Mouse (Mus musculus): ENCODE results near the gene Krt90. TPM values are rescaled to one million over a fixed set of nuclear protein-coding genes. Genes with fewer than 3 reads are reported as not detected.

Krt90 gene
- polyA plus RNA-seq (2015; fragmentation: Nextera tagmentation; extraction: Ambion mirVana) = 0.08 and 0.32 TPM in 2 replicates

GRCm38 (mm10) chr15:101562850-101563249, at the start of gene Krt90:
Gene Krt90, minus strand, starts transcription at chr15:101562950.
- Histone ChIP-seq H3K9ac (no peak within 1 kb of the TSS), H3K9me3 (replicated peaks) (no peaks in the 10 kb centered on the region), H3K4me3 (replicated peaks) (no peak within 1 kb of the TSS), H3K4me2 (no peak within 1 kb of the TSS), H3K27ac (no peak within 1 kb of the TSS), H3K36me3 (no peaks in the 10 kb centered on the region), H3K4me1 (peaks cover 7% of the 10 kb centered on the region), H3K27me3 (peaks cover 15% of the 10 kb centered on the region; the same call in 1 of the 2 replicates)
- WGBS = 71% methylated on average over 5 of the region's 5 CpGs
- ATAC-seq (replicated peaks; ENCODE audit: low FRiP score) = no peak

GRCm38 (mm10) chr15:101599123-101599522, 36.4 kb upstream of the Krt90 start:
- H3K4me3 ChIP-seq (replicated peaks) = no peak overlapping the region
- H3K9me3 ChIP-seq (replicated peaks) = no peaks in the 10 kb centered on the region
- no peak for ATAC-seq (replicated peaks; ENCODE audit: low FRiP score)
- WGBS = 49% methylated on average over 6 of the region's 6 CpGs
- no peaks in the 10 kb centered on the region for H3K27me3 ChIP-seq
- H3K27ac ChIP-seq = no peak overlapping the region
- H3K36me3 ChIP-seq = no peaks in the 10 kb centered on the region
- no peak overlapping the region for H3K4me2 ChIP-seq
- H3K9ac ChIP-seq = no peak overlapping the region
- no peaks in the 10 kb centered on the region for H3K4me1 ChIP-seq

GRCm38 (mm10) chr15:101588216-101588615, 25.5 kb upstream of the Krt90 start:
- no peak overlapping the region for H3K27ac ChIP-seq
- no peak overlapping the region for H3K4me2 ChIP-seq
- ATAC-seq (replicated peaks; ENCODE audit: low FRiP score) = no peak
- no peak overlapping the region for H3K4me3 ChIP-seq (replicated peaks)
- WGBS = 84% methylated on average over 10 of the region's 10 CpGs
- no peaks in the 10 kb centered on the region for H3K36me3 ChIP-seq
- no peaks in the 10 kb centered on the region for H3K27me3 ChIP-seq
- no peaks in the 10 kb centered on the region for H3K4me1 ChIP-seq
- H3K9ac ChIP-seq = no peak overlapping the region
- H3K9me3 ChIP-seq (replicated peaks) = no peaks in the 10 kb centered on the region

- WGBS = 19% methylated on average over 2 of the region's 2 CpGs
- no peak for ATAC-seq (replicated peaks; ENCODE audit: low FRiP score)
These were observed 21.7 kb upstream of the Krt90 start for GRCm38 (mm10) chr15:101584456-101584855.

GRCm38 (mm10) chr15:101583211-101583965, 20.6 kb upstream of the Krt90 start:
- 81% methylated on average over 8 of the region's 8 CpGs for WGBS
- ATAC-seq (replicated peaks; ENCODE audit: low FRiP score) = no peak

More at GRCm38 (mm10) chr15:101584456-101584855, 21.7 kb upstream of the Krt90 start:
- no peak overlapping the region for H3K27ac ChIP-seq
- no peaks in the 10 kb centered on the region for H3K4me1 ChIP-seq
- no peaks in the 10 kb centered on the region for H3K27me3 ChIP-seq
- no peaks in the 10 kb centered on the region for H3K9me3 ChIP-seq (replicated peaks)
- H3K9ac ChIP-seq = no peak overlapping the region
- H3K4me2 ChIP-seq = no peak overlapping the region
- no peak overlapping the region for H3K4me3 ChIP-seq (replicated peaks)
- no peaks in the 10 kb centered on the region for H3K36me3 ChIP-seq

GRCm38 (mm10) chr15:101581701-101582100, 19.0 kb upstream of the Krt90 start:
- no peak for ATAC-seq (replicated peaks; ENCODE audit: low FRiP score)
- H3K4me3 ChIP-seq (replicated peaks) = no peak overlapping the region
- H3K4me2 ChIP-seq = no peak overlapping the region
- H3K9me3 ChIP-seq (replicated peaks) = no peaks in the 10 kb centered on the region
- no peaks in the 10 kb centered on the region for H3K36me3 ChIP-seq
- no peak overlapping the region for H3K27ac ChIP-seq
- 79% methylated on average over 3 of the region's 3 CpGs for WGBS
- no peaks in the 10 kb centered on the region for H3K27me3 ChIP-seq
- H3K4me1 ChIP-seq = no peaks in the 10 kb centered on the region
- no peak overlapping the region for H3K9ac ChIP-seq

More at GRCm38 (mm10) chr15:101583211-101583965, 20.6 kb upstream of the Krt90 start:
- Histone ChIP-seq H3K4me2 (no peak overlapping the region), H3K27me3 (no peaks in the 10 kb centered on the region), H3K9ac (no peak overlapping the region), H3K4me3 (replicated peaks) (no peak overlapping the region), H3K27ac (no peak overlapping the region), H3K4me1 (no peaks in the 10 kb centered on the region), H3K36me3 (no peaks in the 10 kb centered on the region), H3K9me3 (replicated peaks) (no peaks in the 10 kb centered on the region)

- H3K27me3 ChIP-seq = 0 out of 2 replicates have a peak, but pooled peaks cover 7% of the 10 kb centered on the region
- H3K9ac ChIP-seq = no peak overlapping the region
- H3K4me3 ChIP-seq (replicated peaks) = no peak overlapping the region
- no peak for ATAC-seq (replicated peaks; ENCODE audit: low FRiP score)
- peaks cover 15% of the 10 kb centered on the region for H3K4me1 ChIP-seq
- H3K36me3 ChIP-seq = no peaks in the 10 kb centered on the region
- 83% methylated on average over 5 of the region's 5 CpGs for WGBS
- no peak overlapping the region for H3K27ac ChIP-seq
- H3K9me3 ChIP-seq (replicated peaks) = no peaks in the 10 kb centered on the region
- no peak overlapping the region for H3K4me2 ChIP-seq
These were observed 12.8 kb upstream of the Krt90 start for GRCm38 (mm10) chr15:101575506-101575905.

- 39% methylated on average over 15 of the region's 15 CpGs for WGBS
- no peak within 1 kb of the TSS for H3K4me3 ChIP-seq (replicated peaks)
- H3K4me1 ChIP-seq = peaks cover 15% of the 10 kb centered on the region
- H3K9ac ChIP-seq = no peak within 1 kb of the TSS
- no peaks in the 10 kb centered on the region for H3K9me3 ChIP-seq (replicated peaks)
- H3K27ac ChIP-seq = no peak within 1 kb of the TSS
- ATAC-seq (replicated peaks; ENCODE audit: low FRiP score) = 0 out of 2 replicates have a peak, but pooled peaks have one; percentile 67
- H3K27me3 ChIP-seq = 0 out of 2 replicates have a peak, but pooled peaks cover 10% of the 10 kb centered on the region
- no peaks in the 10 kb centered on the region for H3K36me3 ChIP-seq
- H3K4me2 ChIP-seq = peak within 1 kb of the TSS; percentile 6; the same call in 1 of the 2 replicates
These were observed 11.1 kb upstream of the Krt90 start, which contains the start of gene Krt75 for GRCm38 (mm10) chr15:101573796-101574345. Gene Krt75, minus strand, starts transcription at chr15:101573904.

GRCm38 (mm10) chr15:101567780-101568179, 5.0 kb upstream of the Krt90 start:
- Histone ChIP-seq H3K27ac (no peak overlapping the region), H3K4me2 (no peak overlapping the region), H3K36me3 (no peaks in the 10 kb centered on the region), H3K4me1 (no peaks in the 10 kb centered on the region), H3K9ac (no peak overlapping the region), H3K4me3 (replicated peaks) (no peak overlapping the region), H3K27me3 (peaks cover 23% of the 10 kb centered on the region; the same call in 1 of the 2 replicates), H3K9me3 (replicated peaks) (no peaks in the 10 kb centered on the region)
- WGBS = 57% methylated on average over 7 of the region's 7 CpGs
- no peak for ATAC-seq (replicated peaks; ENCODE audit: low FRiP score)

- H3K9me3 ChIP-seq (replicated peaks) = no peaks in the 10 kb centered on the region
- ATAC-seq (replicated peaks; ENCODE audit: low FRiP score) = peak; percentile 65
- H3K36me3 ChIP-seq = no peaks in the 10 kb centered on the region
- H3K4me1 ChIP-seq = peaks cover 12% of the 10 kb centered on the region
- H3K27me3 ChIP-seq = peaks cover 5% of the 10 kb centered on the region
- H3K9ac ChIP-seq = no peak overlapping the region
- H3K27ac ChIP-seq = no peak overlapping the region
- WGBS = 3% methylated on average over 7 of the region's 7 CpGs
- H3K4me2 ChIP-seq = no peak overlapping the region
- no peak overlapping the region for H3K4me3 ChIP-seq (replicated peaks)
These were observed 4.6 kb downstream of the Krt90 start for GRCm38 (mm10) chr15:101558034-101558646.

GRCm38 (mm10) chr15:101553169-101553568, 9.6 kb downstream of the Krt90 start:
- no peak overlapping the region for H3K4me3 ChIP-seq (replicated peaks)
- no peaks in the 10 kb centered on the region for H3K9me3 ChIP-seq (replicated peaks)
- no peaks in the 10 kb centered on the region for H3K36me3 ChIP-seq
- H3K4me1 ChIP-seq = peaks cover 14% of the 10 kb centered on the region
- H3K9ac ChIP-seq = no peak overlapping the region
- H3K27ac ChIP-seq = no peak overlapping the region
- peak; percentile 68 for ATAC-seq (replicated peaks; ENCODE audit: low FRiP score)
- H3K27me3 ChIP-seq = peaks cover 32% of the 10 kb centered on the region
- 1% methylated on average over 11 of the region's 11 CpGs for WGBS
- peak overlapping the region; percentile 36; the same call in 1 of the 2 replicates for H3K4me2 ChIP-seq

GRCm38 (mm10) chr15:101552188-101552587, 10.6 kb downstream of the Krt90 start:
- Histone ChIP-seq H3K27me3 (peaks cover 32% of the 10 kb centered on the region), H3K4me1 (peaks cover 7% of the 10 kb centered on the region), H3K27ac (no peak overlapping the region), H3K9ac (no peak overlapping the region), H3K36me3 (no peaks in the 10 kb centered on the region), H3K9me3 (replicated peaks) (no peaks in the 10 kb centered on the region), H3K4me3 (replicated peaks) (no peak overlapping the region), H3K4me2 (no peak overlapping the region)
- ATAC-seq (replicated peaks; ENCODE audit: low FRiP score) = no peak
- 44% methylated on average over 8 of the region's 8 CpGs for WGBS

All from kidney, embryonic 15.5 days (tissue).